Mouse (Mus musculus) CH12.LX (cell line): ENCODE data around the gene Cacng7. TPM values are rescaled to one million over a fixed set of nuclear protein-coding genes. Genes with fewer than 3 reads are reported as not detected.

Source experiments
- DNase-seq: peaks from one replicate; pipeline ENCODE4 v3.0.0-alpha.2; 2013; ENCODE audit errors: extremely low read depth
- H3K27ac ChIP-seq: 2 replicates; pipeline ENCODE4 v1.5.1; 2012; ENCODE audit warnings: low read depth, mild to moderate bottlenecking, control low read depth, moderate library complexity; ENCODE audit not compliant: insufficient read depth
- H3K27me3 ChIP-seq: replicated peaks from 2 replicates; pipeline ENCODE3; 2012; ENCODE audit warnings: inconsistent platforms
- H3K36me3 ChIP-seq, 2 experiments: replicated peaks in 1 of 2; 2 replicates each; pipeline versions ENCODE3 to v1.6.1; 2012; ENCODE audit warnings: inconsistent platforms in 1 of 2, low read length in 1 of 2, mild to moderate bottlenecking in 1 of 2, mixed read lengths in 1 of 2, moderate library complexity in 1 of 2; ENCODE audit not compliant: control insufficient read depth in 1 of 2, insufficient read depth in 1 of 2
- H3K4me1 ChIP-seq, 2 experiments: 2 replicates each; pipeline ENCODE4 v1.6.1; 2012; ENCODE audit warnings: inconsistent platforms in 1 of 2, moderate library complexity in 1 of 2; ENCODE audit not compliant: insufficient read depth in 2 of 2, control insufficient read depth in 1 of 2
- H3K4me2 ChIP-seq: 2 replicates; pipeline ENCODE4 v1.6.1; 2012; ENCODE audit warnings: low read depth, mild to moderate bottlenecking, control low read depth; ENCODE audit not compliant: poor library complexity, insufficient read depth, severe bottlenecking
- H3K4me3 ChIP-seq, 3 experiments: fragments of 150-350 bp in 1 of 3; sonication (generic) in 1 of 3; replicated peaks in 1 of 3; 2 replicates each; pipeline versions ENCODE3 to v1.5.1; 2011 to 2012; ENCODE audit warnings: low read depth in 2 of 3, low read length in 2 of 3, mild to moderate bottlenecking in 2 of 3, moderate library complexity in 2 of 3, control low read depth in 1 of 3, improper control_type of control experiment in 1 of 3, inconsistent platforms in 1 of 3, mixed read lengths in 1 of 3; ENCODE audit not compliant: poor library complexity in 1 of 3
- H3K79me2 ChIP-seq: replicated peaks from 2 replicates; pipeline ENCODE4 v1.6.1; 2012; ENCODE audit warnings: mild to moderate bottlenecking, moderate library complexity; ENCODE audit not compliant: control insufficient read depth, poor library complexity, insufficient read depth, severe bottlenecking; ENCODE audit errors: extremely low read depth
- H3K9ac ChIP-seq: 2 replicates; pipeline ENCODE4 v1.6.1; 2012; ENCODE audit warnings: low read depth, mild to moderate bottlenecking, control low read depth, moderate library complexity; ENCODE audit not compliant: insufficient read depth
- H3K9me3 ChIP-seq: replicated peaks from 2 replicates; pipeline ENCODE3; 2012; ENCODE audit warnings: low read length, inconsistent platforms, mixed read lengths
- BHLHE40 ChIP-seq: IDR thresholded peaks from 2 replicates; pipeline ENCODE4 v1.6.1; 2011; ENCODE audit warnings: mild to moderate bottlenecking, low read depth, low read length, improper control_type of control experiment
- CHD2 ChIP-seq: IDR thresholded peaks from 2 replicates; pipeline ENCODE4 v1.6.1; 2011; ENCODE audit warnings: low read length, improper control_type of control experiment
- ELF1 ChIP-seq: IDR thresholded peaks from 2 replicates; pipeline ENCODE4 v1.6.1; 2014; ENCODE audit warnings: low read depth, mild to moderate bottlenecking, inconsistent platforms, low read length, improper control_type of control experiment
- GABPA ChIP-seq: IDR thresholded peaks from 2 replicates; pipeline ENCODE4 v1.6.1; 2012; ENCODE audit warnings: low read depth, low read length, improper control_type of control experiment, inconsistent platforms; ENCODE audit not compliant: insufficient replicate concordance
- HCFC1 ChIP-seq: IDR thresholded peaks from 2 replicates; pipeline ENCODE4 v1.6.1; 2012; ENCODE audit warnings: low read depth, mild to moderate bottlenecking, inconsistent platforms, low read length, improper control_type of control experiment
- JUN ChIP-seq: IDR thresholded peaks from 2 replicates; pipeline ENCODE4 v1.6.1; 2011; ENCODE audit warnings: low read depth, mild to moderate bottlenecking, low read length, improper control_type of control experiment, moderate library complexity; ENCODE audit not compliant: insufficient read depth
- MAZ ChIP-seq: IDR thresholded peaks from 2 replicates; pipeline ENCODE4 v1.6.1; 2012; ENCODE audit warnings: low read depth, mild to moderate bottlenecking, inconsistent platforms, low read length, improper control_type of control experiment, moderate library complexity
- MEF2A ChIP-seq: IDR thresholded peaks from 2 replicates; pipeline ENCODE4 v1.6.1; 2014; ENCODE audit warnings: low read depth, mild to moderate bottlenecking, inconsistent platforms, low read length, improper control_type of control experiment, borderline replicate concordance
- NELFE ChIP-seq: IDR thresholded peaks from 2 replicates; pipeline ENCODE4 v1.6.1; 2011; ENCODE audit warnings: low read depth, low read length, improper control_type of control experiment
- NRF1 ChIP-seq: IDR thresholded peaks from 2 replicates; pipeline ENCODE4 v1.6.1; 2014; ENCODE audit warnings: low read depth, mild to moderate bottlenecking, inconsistent platforms, low read length, improper control_type of control experiment, moderate library complexity
- RAD21 ChIP-seq: IDR thresholded peaks from 2 replicates; pipeline ENCODE4 v1.6.1; 2011; ENCODE audit warnings: low read depth, mild to moderate bottlenecking, low read length, improper control_type of control experiment, moderate library complexity
- SIN3A ChIP-seq: IDR thresholded peaks from 2 replicates; pipeline ENCODE4 v1.6.1; 2012; ENCODE audit warnings: low read length, improper control_type of control experiment, inconsistent platforms
- SMC3 ChIP-seq: IDR thresholded peaks from 2 replicates; pipeline ENCODE4 v1.6.1; 2011; ENCODE audit warnings: low read depth, low read length, improper control_type of control experiment
- TCF12 ChIP-seq: IDR thresholded peaks from 2 replicates; pipeline ENCODE4 v1.6.1; 2014; ENCODE audit warnings: low read depth, mild to moderate bottlenecking, inconsistent platforms, low read length, improper control_type of control experiment
- UBTF ChIP-seq: IDR thresholded peaks from 2 replicates; pipeline ENCODE4 v1.6.1; 2012; ENCODE audit warnings: low read depth, mild to moderate bottlenecking, inconsistent platforms, low read length, improper control_type of control experiment, moderate library complexity
- dilution Hi-C: fragments of 300-500 bp; cut with MboI; formaldehyde crosslinking; loops from 2 replicates; pipeline ENCODE4 v1.14.3; 2020; ENCODE audit warnings: low sequenced_read_pairs; ENCODE audit not compliant: extremely low pct_unique_long_range_greater_than_20kb, extremely low pct_ligation_motif_present
- in situ Hi-C: fragments of 300-500 bp; cut with MboI; formaldehyde crosslinking; loops from 3 replicates; pipeline ENCODE4 v1.14.3; 2019; ENCODE audit warnings: low sequenced_read_pairs, low pct_ligation_motif_present, low pct_unique_long_range_greater_than_20kb, mixed read lengths
- polyA plus RNA-seq: library from polyadenylated mRNA; unstranded; fragments of >175 nt; gene quantifications from 2 replicates; pipeline ENCODE4 v1.2.1, GENCODE M21; 2012; ENCODE audit warnings: low read depth; ENCODE audit not compliant: insufficient read length
- total RNA-seq, 2 experiments: library from RNA; depleted of rRNA; stranded (reverse); fragments of 300-350 nt in 1 of 2; fragments of >200 nt in 1 of 2; gene quantifications; 2 replicates each; pipeline ENCODE4 v1.2.3; 2012 to 2014

Cacng7 gene
- total and polyA plus RNA-seq, 3 experiments: 0.21 to 2.8 (median 0.28) TPM

DNA sequence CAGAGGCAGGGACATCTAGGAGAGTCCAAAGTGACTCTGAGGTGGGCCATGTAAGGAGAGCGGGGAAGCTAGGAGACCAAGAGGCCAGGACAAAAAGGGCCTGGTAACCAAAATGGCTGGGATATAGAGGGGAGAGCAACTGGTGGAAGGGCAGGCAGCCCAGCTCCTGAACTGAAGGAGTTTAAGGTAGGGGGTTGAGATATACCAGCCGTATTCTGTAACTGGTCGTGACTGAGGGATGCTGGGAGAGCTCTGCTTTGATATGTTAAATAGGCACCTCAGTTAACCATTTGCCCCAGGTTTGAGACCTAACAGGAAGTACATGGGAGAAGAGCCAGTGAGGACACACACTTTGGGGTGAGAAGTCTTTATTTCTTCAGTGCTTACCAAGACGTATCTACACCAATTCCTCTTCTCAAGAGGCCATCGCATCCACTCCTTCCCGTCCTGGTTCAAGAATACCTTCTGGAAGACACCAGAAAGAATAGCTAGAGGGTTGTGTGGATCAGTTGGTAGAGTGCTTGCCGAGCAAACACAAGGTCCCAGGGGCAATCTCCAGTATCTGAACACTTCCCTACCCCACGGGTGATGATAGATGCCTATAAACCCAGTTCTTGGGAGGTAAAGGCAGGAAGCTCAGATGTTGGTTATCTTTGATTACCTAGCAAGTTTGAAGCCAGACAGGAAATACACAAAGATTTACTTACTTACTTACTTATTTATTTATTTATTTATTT, 31.7 kb upstream of the Cacng7 start:
- H3K9ac ChIP-seq: no peak overlapping the region
- H3K4me2 ChIP-seq: no peak overlapping the region
- in situ Hi-C loops: no loop called here
- no peak for TF ChIP-seq JUN
- TF ChIP-seq NELFE: no peak
- no peak for TF ChIP-seq ELF1
- no peak for TF ChIP-seq SMC3
- TF ChIP-seq MEF2A: no peak
- TF ChIP-seq HCFC1: no peak
- TF ChIP-seq RAD21: no peak
- no peak overlapping the region for H3K27ac ChIP-seq
- no peak for DNase-seq
- dilution Hi-C loops: no loop called here
- no peak overlapping the region for H3K4me3 ChIP-seq
- H3K27me3 ChIP-seq: peaks cover 2% of the 10 kb centered on the region
- no peaks in the 10 kb centered on the region for H3K79me2 ChIP-seq
- no peaks in the 10 kb centered on the region for H3K9me3 ChIP-seq
- peaks cover 11 to 46% of the 10 kb centered on the region in 2 experiments for H3K36me3 ChIP-seq
- peaks cover 6 to 51% of the 10 kb centered on the region in 2 experiments for H3K4me1 ChIP-seq

DNA sequence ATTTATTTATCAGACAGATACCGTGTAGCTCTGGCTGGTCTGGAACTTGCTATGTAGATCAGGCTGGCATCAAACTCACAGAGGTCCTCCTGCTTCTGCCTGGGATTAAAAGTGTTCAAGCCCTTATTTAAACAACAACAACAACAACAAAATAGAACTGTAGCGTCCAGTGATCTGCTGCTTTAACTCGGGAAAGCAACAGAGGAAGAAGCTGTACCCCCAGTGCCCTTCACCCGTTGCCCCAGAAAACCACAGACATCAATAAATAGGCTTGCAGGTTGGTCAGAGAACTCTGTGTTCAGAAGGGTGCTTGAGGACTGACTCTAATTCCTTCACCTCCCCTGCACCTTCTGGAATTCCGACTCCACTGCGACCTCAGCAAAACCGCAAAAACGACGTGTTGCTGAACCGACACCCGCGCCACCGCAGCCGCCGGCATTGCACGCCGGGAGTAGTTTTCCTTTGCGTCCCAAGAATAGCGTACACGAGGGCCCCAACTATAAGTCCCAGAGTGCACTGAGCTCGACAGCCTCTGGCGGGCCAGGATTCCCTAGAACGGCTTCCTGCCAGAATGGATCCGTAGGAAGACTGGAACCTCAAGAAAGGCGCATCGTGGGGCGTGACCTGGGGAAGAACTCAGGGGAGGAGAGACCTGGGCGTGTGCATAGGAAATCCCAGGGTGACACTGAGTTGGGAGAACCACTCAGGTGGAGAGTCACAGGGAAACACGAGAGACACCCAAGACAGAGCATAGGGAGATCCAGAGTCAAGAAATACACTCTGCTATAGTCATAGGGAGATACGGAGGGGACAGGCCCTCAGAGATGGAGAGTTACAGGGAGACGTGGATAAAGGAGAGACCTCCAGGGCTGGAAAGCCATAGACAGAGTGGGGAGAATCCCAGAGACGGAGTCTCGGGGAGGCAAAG, 30.9 kb upstream of the Cacng7 start:
- TF ChIP-seq MAZ (no peak), TCF12 (no peak), NRF1 (no peak), RAD21 (no peak), CHD2 (no peak), GABPA (no peak), UBTF (no peak), SIN3A (no peak), BHLHE40 (no peak), SMC3 (no peak)
- no peak overlapping the region for H3K4me3 ChIP-seq
- dilution Hi-C loops (no loop called here), in situ Hi-C loops (no loop called here)
- H3K27ac ChIP-seq: no peak overlapping the region
- no peak overlapping the region for H3K9ac ChIP-seq
- DNase-seq: no peak
- H3K4me2 ChIP-seq: no peak overlapping the region
- H3K9me3 ChIP-seq: no peaks in the 10 kb centered on the region
- no peaks in the 10 kb centered on the region for H3K79me2 ChIP-seq
- H3K27me3 ChIP-seq: peaks cover 2% of the 10 kb centered on the region
- H3K36me3 ChIP-seq: peaks cover 7 to 39% of the 10 kb centered on the region in 2 experiments
- peaks cover 6 to 51% of the 10 kb centered on the region in 2 experiments for H3K4me1 ChIP-seq
